Mouse (Mus musculus) T-helper 17 cell (primary cell): ENCODE results near the gene Dlgap1.

Experiments
- in situ Hi-C, 2 experiments: fragments of 300-600 bp; cut with MboI, MseI; formaldehyde crosslinking; loops; 1 replicate in 1 of 2; 2 replicates in 1 of 2; pipeline ENCODE4 v1.15.1; 2025; ENCODE audit warnings: high pct_unique_total_duplicates in 2 of 2

The Dlgap1 gene

DNA sequence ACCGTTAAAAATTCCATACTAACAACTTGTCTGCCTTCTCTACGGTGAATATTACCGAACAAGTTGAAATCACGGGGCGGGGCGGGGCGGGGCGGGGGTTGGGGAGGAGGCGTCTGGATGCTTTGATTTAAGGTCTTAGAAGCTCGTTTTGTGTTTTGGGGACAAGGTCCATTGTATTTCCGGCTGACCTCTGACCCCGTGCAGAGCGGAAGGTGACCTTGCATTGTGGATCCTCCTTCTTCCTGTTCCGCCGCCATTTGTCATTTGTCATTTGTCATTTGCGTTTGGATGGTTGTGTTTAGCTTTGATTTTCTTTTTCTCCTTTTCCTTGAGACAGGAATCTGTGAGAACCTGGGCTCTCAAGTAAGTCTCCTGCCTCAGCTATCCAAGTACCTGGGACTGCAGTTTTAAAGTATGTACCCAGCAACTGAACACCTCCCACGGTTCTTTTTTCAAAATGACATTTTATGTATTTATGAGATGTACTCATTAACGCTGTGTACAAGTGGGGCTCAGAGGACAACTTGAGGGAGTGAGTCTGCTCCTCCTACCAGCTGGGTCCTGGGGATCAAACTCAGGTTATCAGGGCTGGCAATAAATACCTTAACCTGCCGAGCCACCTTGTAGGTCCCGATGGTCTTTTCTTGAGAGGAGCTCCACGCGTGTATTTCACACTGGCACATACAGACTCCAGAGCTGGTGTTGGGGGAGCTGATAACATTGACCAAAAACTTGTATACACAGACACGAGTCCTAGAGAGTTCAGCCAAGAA is 861.3 kb downstream of the Dlgap1 start:
- in situ Hi-C loops: loop anchor here in 1 of 2 experiments (25.0 kb wide), 1 partner anchor 2007 kb away; the partner anchor contains the start of gene Ypel5

GRCm38 (mm10) chr17:70831591-70831990 is 862.7 kb downstream of the Dlgap1 start:
- in situ Hi-C loops: loop anchor here in 1 of 2 experiments (25.0 kb wide), 1 partner anchor 2006 kb away; the partner anchor contains the start of gene Ypel5

DNA sequence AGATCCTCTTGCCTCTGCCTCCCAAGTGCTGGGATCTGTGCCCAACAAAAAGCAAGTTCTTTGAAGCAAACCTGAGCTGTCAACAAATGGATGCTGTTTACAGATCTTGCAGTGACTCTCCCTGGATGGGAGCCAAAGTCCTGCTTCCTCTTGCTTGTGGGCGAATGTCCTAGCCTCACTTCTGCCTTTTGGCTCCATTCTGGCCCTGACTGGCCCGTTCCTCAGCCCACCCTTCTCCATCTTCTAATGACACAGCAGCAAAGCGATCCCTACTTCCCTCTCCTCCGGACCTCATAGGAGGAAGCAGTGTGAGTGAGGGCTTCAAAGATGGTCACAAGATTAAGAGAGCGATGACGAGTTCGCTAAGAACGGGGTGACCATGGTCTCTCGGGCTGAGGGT is 863.7 kb downstream of the Dlgap1 start:
- in situ Hi-C loops: loop anchor here in 1 of 2 experiments (25.0 kb wide), 1 partner anchor 2005 kb away; the partner anchor contains the start of gene Ypel5

GRCm38 (mm10) chr17:70834430-70834965 is 865.6 kb downstream of the Dlgap1 start:
- in situ Hi-C loops: loop anchor here in 1 of 2 experiments (25.0 kb wide), 1 partner anchor 2003 kb away; the partner anchor contains the start of gene Ypel5

- in situ Hi-C loops: loop anchor here in 1 of 2 experiments (25.0 kb wide), 1 partner anchor 2002 kb away; the partner anchor contains the start of gene Ypel5
Observed at GRCm38 (mm10) chr17:70835071-70835790, 866.4 kb downstream of the Dlgap1 start.

DNA sequence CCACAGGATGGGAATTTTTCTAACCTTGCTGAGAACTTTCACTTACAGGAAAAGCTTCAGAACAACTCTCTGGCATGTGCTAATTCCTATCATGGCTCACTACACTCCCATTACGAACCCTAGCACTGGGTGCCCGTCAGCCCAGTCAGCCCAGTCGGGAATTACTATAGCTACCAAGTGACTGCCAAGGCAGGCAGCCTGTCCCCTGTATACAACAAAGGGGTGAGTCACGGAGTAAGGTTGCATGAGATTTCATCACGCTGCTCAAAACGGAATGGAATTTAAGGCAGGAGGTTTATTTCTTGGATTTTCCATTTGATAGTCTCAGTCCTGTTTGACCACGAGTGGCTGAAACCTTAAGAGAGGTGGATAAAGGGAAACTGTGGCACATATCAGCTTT is 867.9 kb downstream of the Dlgap1 start:
- in situ Hi-C loops: loop anchor here in 1 of 2 experiments (25.0 kb wide), 1 partner anchor 2000 kb away; the partner anchor contains the start of gene Ypel5

- in situ Hi-C loops: loop anchor here in 1 of 2 experiments (25.0 kb wide), 1 partner anchor 2000 kb away; the partner anchor contains the start of gene Ypel5
Observed at GRCm38 (mm10) chr17:70837474-70837873, 868.6 kb downstream of the Dlgap1 start.

DNA sequence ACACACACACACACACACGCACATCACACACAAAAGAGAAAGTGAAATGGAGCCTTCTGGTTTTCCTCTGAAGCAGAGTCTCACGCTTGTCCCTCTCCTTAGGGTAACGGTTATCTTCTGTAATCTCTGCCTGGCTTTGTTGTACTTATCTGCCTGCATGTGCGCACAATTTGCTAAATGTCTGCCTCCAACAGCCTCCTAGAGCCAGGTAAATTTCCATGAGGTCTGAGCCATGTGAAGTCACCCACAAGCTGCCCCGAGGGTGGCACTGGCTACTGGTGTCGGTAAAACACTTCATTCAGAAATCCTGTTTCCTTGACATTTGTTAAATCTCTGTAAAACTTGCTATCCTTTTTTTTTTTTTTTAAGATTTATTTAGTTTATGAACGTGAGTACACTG is 869.2 kb downstream of the Dlgap1 start:
- in situ Hi-C loops: loop anchor here in 1 of 2 experiments (25.0 kb wide), 1 partner anchor 1999 kb away; the partner anchor contains the start of gene Ypel5

DNA sequence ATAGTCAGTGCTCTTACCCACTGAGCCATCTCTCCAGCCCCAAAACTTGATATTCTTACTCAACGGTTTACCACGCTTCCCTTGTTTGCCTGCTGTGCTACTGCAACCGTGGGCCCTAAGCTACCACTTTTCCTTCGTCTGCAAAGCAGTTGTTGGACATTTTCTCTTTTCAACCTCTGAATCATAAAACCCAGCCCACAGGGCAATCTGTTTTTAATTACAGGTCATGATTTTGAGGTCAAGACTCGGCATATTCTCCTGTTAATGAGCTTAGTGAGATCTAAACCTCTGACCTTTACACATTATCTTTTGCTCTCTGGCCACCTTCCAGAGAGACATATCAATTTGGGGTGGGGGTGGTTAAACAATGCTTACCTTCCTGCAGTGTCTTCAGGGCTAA is 869.7 kb downstream of the Dlgap1 start:
- in situ Hi-C loops: loop anchor here in 1 of 2 experiments (25.0 kb wide), 1 partner anchor 1999 kb away; the partner anchor contains the start of gene Ypel5

GRCm38 (mm10) chr17:70843252-70843651 is 874.4 kb downstream of the Dlgap1 start:
- in situ Hi-C loops: loop anchor here (5.0 to 25.0 kb wide), 2 partner anchors 139 to 1994 kb away; partner anchors contain the start of gene Ypel5 (in 1 of the 2)

DNA sequence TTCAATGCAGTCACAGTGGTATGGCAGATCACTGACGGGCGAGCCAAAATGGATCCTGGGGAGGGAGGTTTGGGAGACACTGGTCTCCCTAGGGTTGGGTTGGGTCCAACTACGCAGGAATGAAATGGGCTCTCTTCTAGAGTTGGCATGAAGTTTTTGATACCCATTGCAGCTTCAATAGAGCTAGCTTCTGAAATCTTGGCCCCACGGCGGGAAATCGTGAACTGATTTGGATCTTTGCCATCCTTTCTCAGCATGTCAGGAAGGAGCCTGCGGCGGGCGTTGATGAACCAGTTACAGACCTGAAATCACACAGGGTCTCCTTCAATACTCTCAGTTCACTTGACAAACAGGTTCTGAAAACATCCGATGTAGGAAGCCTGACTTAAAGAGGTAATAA is 876.1 kb downstream of the Dlgap1 start:
- in situ Hi-C loops: loop anchor here (5.0 to 25.0 kb wide), 3 partner anchors 127 to 1992 kb away; partner anchors contain the start of gene Ypel5 (in 1 of the 2)

GRCm38 (mm10) chr17:70845543-70845942 is 876.7 kb downstream of the Dlgap1 start:
- in situ Hi-C loops: loop anchor here in 1 of 2 experiments (5.0 to 25.0 kb wide), 2 partner anchors 127 to 1992 kb away; partner anchors contain the start of gene Ypel5

DNA sequence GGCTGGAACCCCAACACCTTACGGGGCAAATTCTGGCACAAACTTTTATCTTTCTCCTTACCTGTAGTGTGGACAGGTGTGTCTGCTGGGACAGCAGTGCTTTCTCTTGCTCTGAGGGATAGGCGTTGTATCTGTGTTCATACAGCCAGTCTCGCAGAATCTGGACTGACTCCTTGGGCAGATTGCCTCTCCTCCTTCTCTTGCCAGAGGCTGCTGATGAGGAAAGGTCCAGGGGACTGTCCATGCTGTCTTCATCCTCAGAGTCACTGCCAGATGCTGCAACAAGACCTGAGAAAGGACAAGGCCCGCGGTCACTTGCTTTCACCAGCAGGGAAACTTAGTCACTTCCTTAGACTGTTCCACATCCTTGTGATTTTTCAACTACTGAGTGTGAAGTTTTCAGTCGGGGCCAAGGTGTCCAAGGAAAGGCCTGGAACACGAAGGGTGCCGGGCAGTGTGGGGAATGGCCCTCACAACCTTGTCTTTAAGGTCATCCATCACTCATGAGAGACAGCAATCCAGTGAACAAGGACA is 877.3 kb downstream of the Dlgap1 start:
- in situ Hi-C loops: loop anchor here in 1 of 2 experiments (5.0 to 25.0 kb wide), 2 partner anchors 126 to 1991 kb away; partner anchors contain the start of gene Ypel5

- in situ Hi-C loops: loop anchor here in 1 of 2 experiments (5.0 to 25.0 kb wide), 2 partner anchors 125 to 1990 kb away; partner anchors contain the start of gene Ypel5
Observed at GRCm38 (mm10) chr17:70847086-70847485, 878.2 kb downstream of the Dlgap1 start.

DNA sequence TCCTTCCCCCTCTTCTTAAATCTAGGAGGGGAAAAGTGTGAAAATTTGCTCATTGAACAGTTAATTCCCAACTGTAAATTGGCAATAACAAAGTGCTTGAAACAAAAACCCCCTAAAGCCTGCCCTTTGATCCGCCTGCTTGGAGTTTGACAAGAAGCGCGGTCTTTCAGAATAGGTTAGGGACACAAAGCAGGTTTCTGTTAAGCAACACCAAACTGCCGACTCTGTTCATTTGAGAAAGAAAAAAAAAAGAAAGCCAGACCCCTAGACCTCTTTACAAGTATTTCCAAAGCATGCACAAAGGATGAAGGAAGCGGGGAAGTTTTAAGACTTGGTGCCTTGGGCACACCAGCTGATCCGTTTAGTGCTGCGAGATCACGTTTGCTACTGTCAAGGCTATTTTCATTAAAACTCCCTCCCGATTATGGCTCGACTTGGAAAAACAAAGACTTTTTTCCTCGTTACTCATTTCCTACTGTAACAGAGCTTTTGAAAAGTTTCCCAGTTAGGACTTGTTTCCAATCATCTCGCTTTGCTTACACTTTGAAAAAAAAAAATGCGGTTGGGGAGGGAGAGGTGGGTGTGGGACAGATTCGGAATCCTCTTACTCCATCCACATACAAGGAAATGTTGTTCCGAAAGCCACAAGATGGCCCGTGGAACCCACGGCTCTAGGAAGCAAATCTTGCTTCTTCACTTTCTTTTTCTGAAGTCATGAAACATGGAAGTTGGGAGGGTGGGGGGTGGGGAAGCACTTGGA is 879.1 kb downstream of the Dlgap1 start:
- in situ Hi-C loops: loop anchor here in 1 of 2 experiments (5.0 to 25.0 kb wide), 2 partner anchors 124 to 1989 kb away; partner anchors contain the start of gene Ypel5

DNA sequence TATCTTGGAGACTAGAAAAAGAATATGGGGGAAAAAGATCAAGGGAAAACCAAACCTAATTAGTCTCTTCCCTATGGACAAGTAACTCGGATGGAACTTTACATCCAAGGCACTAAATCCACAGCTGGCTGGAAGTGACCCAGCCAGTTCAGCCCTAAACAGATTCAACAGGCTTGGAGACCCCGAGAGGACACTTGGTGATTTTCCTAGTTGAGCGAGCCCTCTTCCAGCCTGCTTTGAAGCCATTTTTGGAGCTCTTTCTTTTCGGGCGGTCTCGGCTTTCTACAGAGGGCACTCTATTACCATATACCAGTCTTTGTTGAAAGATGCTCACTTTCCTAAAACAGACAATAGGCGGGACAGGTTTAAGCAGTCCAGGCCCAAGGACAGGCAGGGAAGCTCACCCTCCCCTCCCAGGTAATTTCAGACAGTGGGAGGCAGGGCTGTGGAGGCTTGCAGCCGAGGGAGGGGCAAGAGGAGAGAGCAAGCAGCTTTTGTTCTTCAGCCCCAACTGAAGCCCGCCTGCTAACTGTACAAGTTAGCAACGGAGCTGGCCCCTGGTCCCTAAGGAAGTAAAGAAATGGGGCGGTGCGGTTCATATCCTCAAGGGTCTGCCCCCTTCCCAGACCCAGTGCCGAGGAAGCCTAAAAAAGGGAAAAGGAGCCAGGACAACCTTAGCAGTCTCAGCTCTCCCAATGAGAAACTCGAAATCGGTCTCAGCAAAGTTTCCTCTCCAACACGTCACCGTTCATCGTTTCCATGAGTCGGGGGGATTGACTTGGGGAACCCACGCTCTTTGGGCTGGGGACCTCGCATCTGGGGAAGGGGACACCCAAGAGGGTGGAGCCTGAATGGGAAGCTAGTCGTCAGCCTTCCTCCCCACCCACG is 879.9 kb downstream of the Dlgap1 start:
- in situ Hi-C loops: loop anchor here in 1 of 2 experiments (5.0 to 25.0 kb wide), 2 partner anchors 124 to 1989 kb away; partner anchors contain the start of gene Ypel5

DNA sequence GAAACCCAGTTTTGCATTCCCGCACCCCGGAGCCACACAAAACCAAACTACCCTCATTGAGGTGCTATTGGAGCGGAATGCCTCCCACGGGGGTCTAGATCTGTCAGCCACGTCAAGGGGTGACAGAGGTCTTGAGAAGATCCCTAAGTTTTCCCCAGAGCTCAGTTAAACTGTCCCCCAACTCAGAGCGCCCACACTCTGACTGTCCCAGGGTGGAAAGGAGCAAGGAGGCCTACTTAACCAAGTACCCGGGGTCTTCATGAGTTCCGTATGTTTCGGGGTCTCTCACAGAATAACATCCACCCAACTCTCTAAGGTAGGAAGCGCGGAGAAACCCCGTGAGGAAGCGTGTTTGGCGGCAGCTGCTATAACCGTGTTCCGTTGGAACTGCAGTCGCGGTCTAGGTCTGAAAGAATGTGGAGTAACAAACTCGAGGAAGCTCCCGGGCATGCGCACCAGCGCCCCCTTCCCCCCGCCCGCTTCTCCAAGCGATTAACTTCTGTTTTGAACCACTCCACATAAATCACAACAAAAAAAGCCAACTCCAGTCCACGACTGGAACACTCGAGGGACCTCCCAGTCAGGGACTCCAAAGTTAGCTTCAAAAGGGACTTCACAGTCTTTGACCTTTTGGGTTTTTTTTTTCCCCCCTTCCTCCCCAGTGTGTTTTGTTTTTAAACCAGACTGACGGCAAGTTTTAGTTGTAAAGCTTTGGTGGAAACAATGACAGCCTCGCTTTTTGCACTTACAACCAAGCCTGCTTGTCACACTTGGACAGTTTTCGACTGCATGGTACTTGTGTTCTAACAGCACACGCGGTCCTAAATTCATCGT is 880.7 kb downstream of the Dlgap1 start:
- in situ Hi-C loops: loop anchor here (5.0 to 25.0 kb wide), 4 partner anchors 73 to 1988 kb away; partner anchors contain the start of gene Ypel5 (in 1 of the 2)
